ENCODE assay signal across 11 mouse cellular contexts in the genomic region with DNA sequence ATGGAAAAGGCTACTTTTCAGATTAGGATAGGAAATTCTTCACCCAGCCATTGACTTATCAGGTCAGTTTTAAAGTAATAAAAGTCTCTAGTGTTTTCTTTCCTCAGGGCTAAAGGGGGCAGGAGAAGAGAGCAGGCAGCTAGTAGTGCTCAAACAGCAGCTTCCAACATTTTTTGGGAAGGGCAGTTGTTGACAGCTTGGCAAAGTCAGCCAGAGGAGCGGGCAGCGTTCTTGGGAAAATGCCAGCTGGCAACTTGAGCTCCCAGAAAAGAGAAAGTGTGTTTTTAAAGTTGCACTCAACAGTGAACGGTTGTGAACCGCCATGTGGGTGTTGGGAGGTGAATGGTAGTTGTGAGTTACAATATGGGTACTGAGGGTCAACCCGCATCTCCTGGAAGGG. TPM values are rescaled to one million over a fixed set of nuclear protein-coding genes. Genes with fewer than 3 reads are reported as not detected.
DNase-seq lines count a peak whose midpoint lies in the region; ATAC-seq and TF ChIP-seq lines count a peak whose summit lies in the region.
"Had no signal": no experiment of that assay in that cellular context is flagged by ENCODE, and none has a peak within 500 bp of the region (broad histone marks: within the 10 kb centered on the region; RNA-seq: fewer than 3 reads in every experiment).

No protein-coding gene starts in this region.

- H3K4me1 ChIP-seq in heart, adult 2 months (ENCODE audit: control insufficient read depth, insufficient read depth, low read length): peaks cover 3% of the 10 kb centered on the region
- H3K4me1 ChIP-seq in heart, embryonic 12.5 days (replicated peaks): peaks cover 7% of the 10 kb centered on the region
- H3K4me1 ChIP-seq: embryonic facial prominence, embryonic 13.5 days; limb, embryonic 13.5 days had no signal

- TF ChIP-seq EP300 in heart, adult 2 months (IDR thresholded peaks at IDR 0.05; ENCODE audit: insufficient read depth, low read depth, low read length): no peak

- no peak for TF ChIP-seq CTCF in heart, adult 2 months (IDR thresholded peaks at IDR 0.05)

- ATAC-seq in heart, embryonic 12.5 days (ENCODE audit: insufficient number of reproducible peaks, low FRiP score): no peak

- H3K4me3 ChIP-seq in heart, adult 2 months: no peak overlapping the region
- H3K4me3 ChIP-seq in heart, embryonic 12.5 days: no peak overlapping the region
- H3K4me3 ChIP-seq: embryonic facial prominence, embryonic 13.5 days; limb, embryonic 13.5 days; myocyte had no signal

- H3K9me3 ChIP-seq in heart, embryonic 12.5 days (replicated peaks): no peaks in the 10 kb centered on the region
- H3K9me3 ChIP-seq: embryonic facial prominence, embryonic 13.5 days; limb, embryonic 13.5 days had no signal

- H3K79me2 ChIP-seq in heart, adult 2 months (replicated peaks; ENCODE audit: control insufficient read depth, insufficient read depth, low read length): no peaks in the 10 kb centered on the region

- no peaks in the 10 kb centered on the region for H3K27me3 ChIP-seq in heart, adult 2 months (ENCODE audit: control insufficient read depth, insufficient read depth, low read length)
- H3K27me3 ChIP-seq in heart, embryonic 12.5 days (replicated peaks): no peaks in the 10 kb centered on the region
- H3K27me3 ChIP-seq: embryonic facial prominence, embryonic 13.5 days; limb, embryonic 13.5 days had no signal

- no peak for TF ChIP-seq POLR2A in heart, adult 2 months (IDR thresholded peaks at IDR 0.05; ENCODE audit: insufficient read depth, low read depth, low read length)

- H3K9ac ChIP-seq in heart, adult 2 months (ENCODE audit: low read depth, low read length): no peak overlapping the region
- H3K9ac ChIP-seq in heart, embryonic 12.5 days: no peak overlapping the region
- H3K9ac ChIP-seq: embryonic facial prominence, embryonic 13.5 days; limb, embryonic 13.5 days had no signal

- DNase-seq in heart, adult 2 months: peak; percentile 50 to 69
- DNase-seq in urinary bladder, postnatal 14 days (ENCODE audit: low spot score): peak; percentile 52
- DNase-seq in urinary bladder, postnatal 4 days (ENCODE audit: low spot score in 2 of 2): no peak
- DNase-seq in kidney, adult 9 months: peak; percentile 60
- DNase-seq in right cerebral cortex, postnatal 4 days: peak; percentile 35
- DNase-seq in thymus, postnatal 0 days (ENCODE audit: low spot score): no peak
- no peak for DNase-seq in neural tube, embryonic 10.5 days (ENCODE audit: extremely low spot score, low spot score)

- peak overlapping the region; percentile 33 for H3K27ac ChIP-seq in heart, adult 2 months
- H3K27ac ChIP-seq in heart, embryonic 12.5 days (ENCODE audit: poor library complexity, severe bottlenecking): no peak overlapping the region
- H3K27ac ChIP-seq: embryonic facial prominence, embryonic 13.5 days; limb, embryonic 13.5 days had no signal

- intact Hi-C loops in heart, adult 2 months (cut with DNase I): no loop called here

- H3K4me2 ChIP-seq in heart, embryonic 12.5 days: no peak overlapping the region
- H3K4me2 ChIP-seq: embryonic facial prominence, embryonic 13.5 days; limb, embryonic 13.5 days had no signal

- WGBS in heart, adult 2 months: 48% methylated on average over 5 of the region's 5 CpGs
- WGBS in heart, embryonic 12.5 days: 54% methylated on average over 5 of the region's 5 CpGs

- no peaks in the 10 kb centered on the region for H3K36me3 ChIP-seq in heart, adult 2 months (ENCODE audit: control insufficient read depth, insufficient read depth, low read length)
- peaks cover 12% of the 10 kb centered on the region for H3K36me3 ChIP-seq in heart, embryonic 12.5 days

RNA-seq across cellular contexts. Expression of a gene that starts 2.6 kb away (rescaled TPM):
- total RNA-seq in heart, adult 2 months (2021): 1 to 10 TPM in 1 of 2 experiments, under 1 TPM in 1; 0.97 to 2.3 TPM
- polyA plus RNA-seq in heart, adult 2 months (2012; rRNA removed): 0.72 and 0.76 TPM in 2 replicates
- 2.1 and 2.9 TPM in 2 replicates for polyA plus RNA-seq in heart, embryonic 12.5 days (2016; fragmentation: Nextera tagmentation; extraction: Ambion mirVana)
- 3.7 and 3.9 TPM in 2 replicates for polyA plus RNA-seq in thymus, postnatal 0 days (2015; fragmentation: Nextera tagmentation; extraction: Ambion mirVana)

RNA-seq across cellular contexts. Expression of a gene that starts 24.1 kb away (rescaled TPM):
- 10 to 100 TPM; 37.8 to 39.6 TPM for total RNA-seq in heart, adult 2 months (2021)
- polyA plus RNA-seq in heart, adult 2 months (2012; rRNA removed): 40.9 and 58.5 TPM in 2 replicates
- 89.4 and 89.9 TPM in 2 replicates for polyA plus RNA-seq in heart, embryonic 12.5 days (2016; fragmentation: Nextera tagmentation; extraction: Ambion mirVana)
- 89.6 and 103 TPM in 2 replicates for polyA plus RNA-seq in thymus, postnatal 0 days (2015; fragmentation: Nextera tagmentation; extraction: Ambion mirVana)

RNA-seq across cellular contexts. Expression of a gene that starts 24.9 kb away (rescaled TPM):
- total RNA-seq in heart, adult 2 months (2021): 1,000 to 10,000 TPM; 1,076 to 1,219 TPM
- polyA plus RNA-seq in heart, adult 2 months (2012; rRNA removed): 478 and 1,133 TPM in 2 replicates
- 745 and 746 TPM in 2 replicates for polyA plus RNA-seq in heart, embryonic 12.5 days (2016; fragmentation: Nextera tagmentation; extraction: Ambion mirVana)
- 612 and 654 TPM in 2 replicates for polyA plus RNA-seq in thymus, postnatal 0 days (2015; fragmentation: Nextera tagmentation; extraction: Ambion mirVana)

RNA-seq across cellular contexts. Expression of a gene that starts 38.5 kb away (rescaled TPM):
- under 1 TPM; 0.16 to 0.34 TPM for total RNA-seq in heart, adult 2 months (2021)
- polyA plus RNA-seq in heart, adult 2 months (2012; rRNA removed): 0.98 and 1.4 TPM in 2 replicates
- 1.9 TPM in 2 replicates for polyA plus RNA-seq in heart, embryonic 12.5 days (2016; fragmentation: Nextera tagmentation; extraction: Ambion mirVana)
- polyA plus RNA-seq in thymus, postnatal 0 days (2015; fragmentation: Nextera tagmentation; extraction: Ambion mirVana): 1.7 and 1.9 TPM in 2 replicates

Comparison
In these comparisons a context has a peak if more than half of its experiments do, and no peak if none do; other contexts are left out.
1. DNase-seq: peak in heart, adult 2 months (2 of 2), urinary bladder, postnatal 14 days (single experiment), kidney, adult 9 months (single experiment) and right cerebral cortex, postnatal 4 days (single experiment); none in urinary bladder, postnatal 4 days (0 of 2), thymus, postnatal 0 days (single experiment) and neural tube, embryonic 10.5 days (single experiment).